Mouse (Mus musculus): ENCODE measurements around the gene Rpl10.

Gene Rpl10

GRCm38 (mm10) chrX:74281732-74282394 lies 11.3 kb downstream of the Rpl10 start, which contains the start of the genes Taz and Dnase1l1:
Gene Taz (plus strand): TSS chrX:74281912.
Gene Dnase1l1 (minus strand): TSS chrX:74282337.
- DNase-seq = peak; percentile 49 to 59

- DNase-seq = peak; percentile 80 to 83
Observed at GRCm38 (mm10) chrX:74282395-74283091, 11.9 kb downstream of the Rpl10 start.

- peak in 1 of 2 experiments; percentile 37 for DNase-seq
Observed at GRCm38 (mm10) chrX:74283092-74283437, 12.5 kb downstream of the Rpl10 start.

GRCm38 (mm10) chrX:74293431-74293830 lies 22.8 kb downstream of the Rpl10 start:
- no peak for DNase-seq

- DNase-seq = peak; percentile 90 to 95
Observed at GRCm38 (mm10) chrX:74296538-74297448, 26.2 kb downstream of the Rpl10 start, which contains the start of gene Atp6ap1. Gene Atp6ap1 (plus strand): TSS chrX:74297097.

GRCm38 (mm10) chrX:74298348-74298747 lies 27.7 kb downstream of the Rpl10 start:
- no peak for DNase-seq

GRCm38 (mm10) chrX:74299721-74300120 lies 29.1 kb downstream of the Rpl10 start:
- peak in 1 of 2 experiments; percentile 22 for DNase-seq

GRCm38 (mm10) chrX:74304867-74305700 lies 34.5 kb downstream of the Rpl10 start, which contains the start of gene Gdi1:
Gene Gdi1 (plus strand): TSS chrX:74304998.
- DNase-seq = peak; percentile 81 to 83

- peak; percentile 86 to 90 for DNase-seq
Observed at GRCm38 (mm10) chrX:74312540-74313464, 42.2 kb downstream of the Rpl10 start, which contains the start of gene Fam50a. Gene Fam50a (plus strand): TSS chrX:74313033.
